Mouse (Mus musculus) testis, postnatal 10 days (tissue): ENCODE data around the gene Abraxas1.

Experiments
- DNase-seq: peaks from one replicate; pipeline ENCODE4 v3.0.0; 2021; ENCODE audit warnings: low spot score

Abraxas1 gene

DNA sequence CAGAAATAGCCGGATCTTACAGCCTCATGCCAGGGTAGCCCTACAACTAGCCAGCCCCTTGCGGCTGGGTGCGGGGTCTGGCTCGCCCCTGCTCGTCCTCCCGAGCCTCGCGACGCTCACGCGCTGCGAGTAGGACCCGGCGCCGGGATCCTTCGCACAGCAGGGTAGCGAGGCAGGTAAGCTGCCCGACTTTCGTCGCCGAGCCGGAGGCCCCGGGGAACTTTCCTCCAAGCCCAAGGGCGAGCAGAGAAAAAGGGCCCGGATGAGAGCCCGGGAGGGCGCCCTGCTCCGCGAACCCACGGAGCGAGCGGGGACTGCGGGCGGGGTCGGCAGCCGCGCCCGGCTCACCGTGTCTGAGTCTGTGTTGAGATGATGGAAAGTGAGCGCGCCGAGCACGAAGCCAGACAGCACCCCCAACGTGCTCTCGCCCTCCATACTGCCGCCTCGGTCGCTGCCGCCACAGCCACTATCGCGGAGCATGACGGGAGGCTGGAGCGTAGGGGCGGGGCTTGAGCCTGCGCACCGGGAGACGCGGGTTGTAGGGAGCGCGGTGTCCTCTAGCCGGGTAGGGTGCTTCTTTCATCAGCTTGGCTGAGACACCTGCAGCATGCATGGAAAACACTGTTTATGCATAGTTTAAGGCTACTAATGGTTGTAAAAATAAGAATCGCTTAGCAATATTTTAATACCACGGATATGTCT lies at the start of gene Abraxas1:
TSS of gene Abraxas1 (minus strand) at position 483 of the 702 bp plus-strand sequence.
- DNase-seq, result peak; percentile 91

GRCm38 (mm10) chr5:100869197-100869895 lies 48.6 kb upstream of the Abraxas1 start:
- no peak for DNase-seq

DNA sequence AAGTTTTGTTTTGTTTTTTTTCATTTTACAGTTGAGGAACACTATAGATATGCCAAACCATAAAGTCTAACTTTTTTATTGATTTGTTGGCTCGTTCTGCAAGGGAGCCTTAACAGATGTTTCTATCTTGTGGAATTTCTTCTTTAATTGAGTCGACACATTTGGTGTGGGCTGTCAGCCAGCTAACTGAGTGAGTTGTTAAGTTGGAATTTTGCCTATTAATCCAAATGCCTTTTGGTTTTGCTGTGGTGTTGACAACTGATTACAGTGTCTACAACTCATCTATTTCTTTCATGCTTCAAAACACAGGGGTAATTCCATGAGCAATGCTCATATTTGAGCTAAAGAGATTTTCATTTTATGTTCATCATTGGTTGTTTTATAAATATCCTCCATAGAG lies 45.4 kb upstream of the Abraxas1 start:
- DNase-seq, result no peak

- DNase-seq, result no peak
These were observed 43.7 kb upstream of the Abraxas1 start for GRCm38 (mm10) chr5:100864438-100864837.

- no peak for DNase-seq
These were observed 42.3 kb upstream of the Abraxas1 start for GRCm38 (mm10) chr5:100863091-100863490.

DNA sequence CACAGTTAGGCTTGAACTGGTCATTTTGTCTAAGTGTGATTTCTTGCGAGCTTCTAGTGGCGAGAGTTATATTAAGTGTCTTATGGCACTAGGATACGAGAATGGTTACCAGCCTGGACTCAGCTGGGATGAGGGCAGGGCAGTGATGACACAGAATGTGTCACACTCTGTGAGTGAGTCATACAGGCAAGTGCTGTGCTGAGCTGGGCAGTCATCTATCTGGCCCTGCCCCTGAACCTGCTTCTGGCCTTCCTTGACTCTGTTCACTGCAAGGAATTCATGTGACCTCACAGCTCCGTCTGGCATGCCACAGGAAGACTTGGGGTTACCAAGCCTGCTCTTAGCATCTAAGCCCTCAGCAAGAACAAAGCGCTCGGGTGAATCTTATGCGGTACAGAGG lies 41.0 kb upstream of the Abraxas1 start:
- no peak for DNase-seq

GRCm38 (mm10) chr5:100861140-100861539 lies 40.4 kb upstream of the Abraxas1 start:
- no peak for DNase-seq

DNA sequence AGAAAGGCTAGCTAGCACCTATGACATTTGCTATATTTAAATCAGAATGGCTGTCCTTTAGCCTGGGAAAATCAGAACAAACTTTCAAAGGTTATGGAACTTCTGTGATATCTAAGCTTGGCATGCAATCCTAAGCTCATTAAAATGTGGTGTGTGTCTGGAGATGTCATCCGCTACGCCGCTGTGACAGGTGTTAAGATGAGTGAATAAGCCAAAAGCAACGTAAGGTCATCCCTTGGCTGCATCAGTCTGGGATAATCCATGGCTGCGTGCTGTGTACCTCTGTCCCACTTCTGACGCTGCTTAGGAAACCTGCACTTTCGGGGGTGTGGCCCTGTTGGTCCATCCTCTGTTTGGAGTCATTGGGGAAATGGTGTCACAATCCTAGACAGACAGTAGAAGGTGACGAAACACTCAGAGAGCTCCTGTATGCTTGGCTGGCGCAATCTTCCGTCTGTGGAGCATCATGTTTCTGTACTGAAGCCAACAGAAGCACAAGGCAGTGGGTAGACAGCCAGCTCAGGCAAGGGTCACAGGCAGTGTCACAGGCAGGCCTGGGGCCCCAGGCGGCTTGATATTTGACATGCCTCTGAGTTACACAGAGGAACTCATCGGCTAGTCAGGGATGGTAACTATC lies 39.8 kb upstream of the Abraxas1 start:
- DNase-seq, result no peak

DNA sequence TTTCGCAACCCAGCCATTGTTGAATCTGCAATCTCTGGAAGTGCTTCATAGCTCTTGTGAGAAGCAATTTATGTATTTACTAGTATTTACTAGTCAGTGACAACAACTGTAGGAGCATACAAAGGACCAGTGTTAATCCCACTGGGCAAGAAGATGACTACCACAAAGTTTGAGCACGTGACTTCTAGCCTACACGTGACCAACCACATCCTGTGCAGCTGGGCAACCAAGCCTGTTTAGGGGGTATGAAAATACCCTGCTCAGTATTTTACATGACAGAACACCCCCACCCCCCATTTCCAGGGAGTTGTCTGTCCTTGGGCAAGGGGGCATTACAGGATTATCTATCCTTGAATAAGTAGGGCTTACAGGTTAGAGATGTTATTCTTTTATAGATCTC lies 35.8 kb upstream of the Abraxas1 start:
- no peak for DNase-seq

DNA sequence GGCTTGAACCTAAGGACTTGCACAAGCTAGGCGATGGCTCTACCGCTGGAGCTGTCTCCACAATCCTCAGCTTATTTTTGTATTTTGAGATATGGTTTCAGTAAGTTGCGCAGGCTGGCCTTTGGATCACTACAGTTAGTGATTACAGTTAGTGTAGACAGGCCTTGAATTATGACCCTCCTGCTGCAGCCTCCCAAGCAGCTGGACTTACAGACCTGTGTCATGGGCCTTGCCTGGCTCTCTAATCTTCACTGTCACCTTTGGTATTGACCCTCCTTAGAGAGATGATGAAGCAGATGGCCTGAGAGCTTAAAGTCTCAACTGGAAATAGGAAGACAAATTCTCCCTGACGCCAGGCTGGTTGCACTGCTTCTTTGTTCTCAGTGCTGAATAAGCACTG lies 33.2 kb upstream of the Abraxas1 start:
- DNase-seq, result no peak

DNA sequence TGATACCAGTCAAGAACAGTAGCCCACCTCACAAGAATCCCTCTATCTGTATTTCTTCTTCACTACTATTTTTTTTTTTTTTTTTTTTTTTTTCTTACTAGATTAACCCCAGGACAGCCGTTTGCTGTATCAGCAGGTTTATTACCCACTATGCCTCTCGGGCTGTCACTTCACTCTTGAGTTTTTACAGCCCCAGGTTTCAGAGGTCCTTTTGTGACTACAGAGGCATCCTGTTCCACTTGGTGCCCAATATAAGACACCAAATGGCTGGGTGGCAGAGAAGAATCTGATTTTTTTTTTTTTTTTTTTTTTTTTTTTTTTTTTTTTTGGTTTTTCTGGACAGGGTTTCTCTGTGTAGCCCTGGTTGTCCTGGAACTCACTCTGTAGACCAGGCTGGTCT lies 26.4 kb upstream of the Abraxas1 start:
- DNase-seq, result no peak

- DNase-seq, result no peak
These were observed 25.8 kb upstream of the Abraxas1 start for GRCm38 (mm10) chr5:100846599-100846920.

- DNase-seq, result peak; percentile 63
These were observed 25.3 kb upstream of the Abraxas1 start for GRCm38 (mm10) chr5:100845848-100846598.

DNA sequence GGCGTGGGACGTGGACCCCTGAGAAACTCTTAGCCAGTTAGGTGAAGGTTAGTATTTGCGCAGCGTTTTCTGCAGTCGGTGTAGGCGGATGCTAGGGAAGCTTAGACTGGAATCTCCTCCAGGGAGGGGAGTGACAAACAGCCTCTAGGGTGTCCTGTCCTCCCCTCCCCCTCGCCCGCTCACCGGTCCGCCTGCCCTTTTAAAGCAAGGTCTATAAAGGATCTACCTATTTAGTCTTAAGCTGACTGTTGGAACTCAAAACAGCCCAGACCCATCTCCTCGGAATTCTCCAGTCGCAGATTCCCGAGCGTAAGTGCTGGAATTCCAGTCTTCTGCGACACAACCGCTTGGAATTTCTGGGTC lies 24.7 kb upstream of the Abraxas1 start, which contains the start of gene Gpat3:
TSS of gene Gpat3 (plus strand) at position 229 of the 363 bp plus-strand sequence.
- peak; percentile 49 for DNase-seq

- DNase-seq, result no peak
These were observed 23.7 kb upstream of the Abraxas1 start for GRCm38 (mm10) chr5:100844485-100844884.

DNA sequence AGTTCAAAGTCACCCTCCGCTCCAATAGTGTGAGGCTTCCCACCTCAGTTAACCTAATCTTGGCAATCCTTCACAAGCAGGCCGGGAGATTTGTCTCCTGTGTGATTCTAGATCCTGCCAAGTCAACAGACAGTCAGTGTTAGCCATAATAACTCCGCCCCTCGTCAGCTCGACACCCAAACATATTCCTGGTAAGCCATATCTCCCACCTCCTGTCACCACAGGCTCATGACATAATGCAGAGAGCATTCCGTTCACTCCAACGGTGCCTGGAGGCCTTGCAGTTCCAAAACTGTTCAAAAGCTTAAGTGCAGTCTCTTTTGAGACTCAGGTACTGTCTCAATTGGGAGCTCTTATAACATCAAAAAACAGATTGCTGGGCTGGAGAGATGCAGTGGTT lies 17.1 kb upstream of the Abraxas1 start:
- no peak for DNase-seq

DNA sequence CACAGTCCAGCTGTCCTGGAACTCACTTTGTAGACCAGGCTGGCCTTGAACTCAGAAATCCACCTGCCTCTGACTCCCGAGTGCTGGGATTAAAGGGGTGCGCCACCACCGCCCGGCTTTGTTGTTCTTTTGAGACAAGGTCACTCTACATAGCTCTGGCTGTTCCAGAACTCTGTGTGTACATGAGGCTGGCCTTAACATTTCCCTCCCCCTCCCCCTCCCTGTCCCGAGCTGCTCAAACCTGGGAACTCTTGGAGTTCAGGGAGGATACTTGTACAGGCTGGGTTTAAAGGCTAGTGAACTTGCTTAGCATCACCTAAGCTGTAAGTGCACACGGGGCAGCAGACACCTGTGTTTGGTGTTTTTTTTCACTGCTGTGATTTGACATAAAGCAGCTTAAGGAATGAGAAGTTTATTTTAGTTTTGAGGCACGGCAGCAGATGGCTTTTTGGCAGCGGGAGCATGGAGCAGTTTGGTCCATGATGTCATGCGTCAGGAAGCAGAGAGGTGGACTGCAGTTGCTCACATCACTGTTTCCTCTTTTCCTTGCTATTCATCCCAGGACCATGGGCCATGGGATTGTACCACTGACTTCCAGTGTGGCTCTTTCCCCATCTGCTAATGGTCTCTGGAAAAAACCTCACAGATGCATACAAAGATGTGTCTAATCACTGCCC lies 15.2 kb upstream of the Abraxas1 start:
- no peak for DNase-seq

DNA sequence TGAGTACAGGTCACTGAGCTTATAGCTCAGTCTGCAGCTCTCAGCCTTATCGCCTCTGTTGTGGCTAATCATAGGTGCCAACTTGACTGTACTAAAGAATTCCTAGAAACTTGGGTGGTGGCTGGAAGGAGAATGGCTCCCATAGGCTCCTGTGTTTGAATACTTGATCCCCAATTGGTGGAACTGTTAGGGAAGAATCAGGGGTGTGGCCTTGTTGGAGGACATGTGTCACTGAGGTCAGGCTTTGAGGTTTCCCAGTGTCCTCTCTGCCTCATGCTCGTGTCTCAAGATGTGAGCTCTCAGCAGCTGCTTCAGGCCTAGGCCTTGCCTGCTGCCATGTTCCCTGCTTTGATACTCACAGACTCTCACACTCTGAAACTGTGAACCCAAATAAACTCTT lies 13.1 kb upstream of the Abraxas1 start:
- no peak for DNase-seq

GRCm38 (mm10) chr5:100832680-100833079 lies 11.9 kb upstream of the Abraxas1 start:
- no peak for DNase-seq

GRCm38 (mm10) chr5:100828701-100829100 lies 7.9 kb upstream of the Abraxas1 start:
- no peak for DNase-seq

DNA sequence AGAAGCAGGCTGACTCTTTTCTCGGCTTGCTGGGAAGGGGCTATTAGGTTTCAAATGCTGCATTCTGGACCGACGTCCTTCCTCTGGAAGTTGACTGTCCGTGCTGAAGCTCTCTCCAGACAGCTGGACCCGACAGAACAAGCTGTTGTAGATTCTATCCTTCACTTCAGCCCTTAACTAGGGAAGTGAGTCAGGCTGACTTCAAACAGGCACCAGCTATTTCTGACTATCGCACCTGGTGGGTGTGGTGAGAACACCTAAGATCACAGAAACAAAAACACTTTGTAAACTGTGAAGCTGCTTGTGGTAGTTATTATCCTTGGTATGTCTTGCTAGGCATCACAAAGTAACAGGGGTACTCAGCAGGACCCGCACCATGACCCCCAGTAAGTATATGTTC lies 5.8 kb upstream of the Abraxas1 start:
- no peak for DNase-seq

DNA sequence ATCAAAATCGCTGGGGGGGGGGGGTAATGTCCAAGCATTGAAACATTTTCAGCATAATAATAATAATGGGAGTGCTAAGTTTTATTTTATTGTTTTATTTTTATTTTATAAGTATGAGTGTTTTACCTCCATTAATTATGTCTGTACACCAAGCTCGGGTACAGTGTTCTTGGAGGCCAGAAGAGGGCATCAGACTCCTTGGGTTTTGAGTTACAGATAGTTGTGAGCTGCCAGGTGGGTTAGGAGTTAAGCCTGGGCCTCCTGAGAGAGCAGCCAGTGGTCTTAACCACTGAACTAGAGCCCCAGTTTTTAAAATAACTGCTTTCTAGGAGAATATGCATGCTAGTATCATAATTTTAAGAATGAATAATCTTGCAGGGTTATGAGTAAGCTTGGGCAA lies 5.2 kb upstream of the Abraxas1 start:
- DNase-seq, result no peak
